Mouse (Mus musculus) heart, embryonic 15.5 days (tissue): ENCODE measurements around the gene Dock10. TPM values are rescaled to one million over a fixed set of nuclear protein-coding genes. Genes with fewer than 3 reads are reported as not detected.

Experiments
- ATAC-seq: fragments of 200-750 bp; cut with Nextera tagmentation; replicated peaks from 2 replicates; pipeline ENCODE4 v1.8.0; 2017; ENCODE audit warnings: low read depth, moderate TSS enrichment; ENCODE audit not compliant: insufficient number of reproducible peaks, insufficient read depth, low FRiP score
- H3K27ac ChIP-seq: fragments of 300-500 bp; sonication (generic); 2 replicates; pipeline ENCODE4 v1.5.1; 2015; ENCODE audit warnings: mild to moderate bottlenecking, inconsistent platforms
- H3K27me3 ChIP-seq: fragments of 300-500 bp; sonication (generic); 2 replicates; pipeline ENCODE4 v1.6.1; 2015; ENCODE audit warnings: inconsistent platforms
- H3K36me3 ChIP-seq: fragments of 300-500 bp; sonication (generic); 2 replicates; pipeline ENCODE4 v1.6.1; 2015; ENCODE audit warnings: mild to moderate bottlenecking, inconsistent platforms
- H3K4me1 ChIP-seq: fragments of 300-500 bp; sonication (generic); replicated peaks from 2 replicates; pipeline ENCODE4 v1.6.1; 2015; ENCODE audit warnings: inconsistent platforms
- H3K4me2 ChIP-seq: fragments of 300-500 bp; sonication (generic); 2 replicates; pipeline ENCODE4 v1.6.1; 2015; ENCODE audit warnings: inconsistent platforms, mild to moderate bottlenecking, moderate library complexity
- H3K4me3 ChIP-seq: fragments of 300-500 bp; sonication (generic); 2 replicates; pipeline ENCODE4 v1.5.1; 2015; ENCODE audit warnings: mild to moderate bottlenecking, inconsistent platforms
- H3K9ac ChIP-seq: fragments of 300-500 bp; sonication (generic); 2 replicates; pipeline ENCODE4 v1.6.1; 2015; ENCODE audit warnings: mild to moderate bottlenecking, inconsistent platforms
- H3K9me3 ChIP-seq: fragments of 300-500 bp; sonication (generic); replicated peaks from 2 replicates; pipeline ENCODE4 v1.6.1; 2016; ENCODE audit warnings: inconsistent platforms
- WGBS: fragments of 180-500 bp; shearing (Covaris S2); methylation state at CpG from one replicate; pipeline ENCODE4 v1.1.7; 2015; ENCODE audit warnings: mixed read lengths; 5-methylcytosine and 5-hydroxymethylcytosine counted together
- polyA plus RNA-seq: library from polyadenylated mRNA; unstranded; fragments of >200 nt; fragmentation: Nextera tagmentation; extraction: Ambion mirVana; gene quantifications from 2 replicates; pipeline ENCODE4 v1.2.1, GENCODE M21; 2015

Dock10 gene
- polyA plus RNA-seq, 1 experiment from 2014 or later: 2.5 TPM

DNA sequence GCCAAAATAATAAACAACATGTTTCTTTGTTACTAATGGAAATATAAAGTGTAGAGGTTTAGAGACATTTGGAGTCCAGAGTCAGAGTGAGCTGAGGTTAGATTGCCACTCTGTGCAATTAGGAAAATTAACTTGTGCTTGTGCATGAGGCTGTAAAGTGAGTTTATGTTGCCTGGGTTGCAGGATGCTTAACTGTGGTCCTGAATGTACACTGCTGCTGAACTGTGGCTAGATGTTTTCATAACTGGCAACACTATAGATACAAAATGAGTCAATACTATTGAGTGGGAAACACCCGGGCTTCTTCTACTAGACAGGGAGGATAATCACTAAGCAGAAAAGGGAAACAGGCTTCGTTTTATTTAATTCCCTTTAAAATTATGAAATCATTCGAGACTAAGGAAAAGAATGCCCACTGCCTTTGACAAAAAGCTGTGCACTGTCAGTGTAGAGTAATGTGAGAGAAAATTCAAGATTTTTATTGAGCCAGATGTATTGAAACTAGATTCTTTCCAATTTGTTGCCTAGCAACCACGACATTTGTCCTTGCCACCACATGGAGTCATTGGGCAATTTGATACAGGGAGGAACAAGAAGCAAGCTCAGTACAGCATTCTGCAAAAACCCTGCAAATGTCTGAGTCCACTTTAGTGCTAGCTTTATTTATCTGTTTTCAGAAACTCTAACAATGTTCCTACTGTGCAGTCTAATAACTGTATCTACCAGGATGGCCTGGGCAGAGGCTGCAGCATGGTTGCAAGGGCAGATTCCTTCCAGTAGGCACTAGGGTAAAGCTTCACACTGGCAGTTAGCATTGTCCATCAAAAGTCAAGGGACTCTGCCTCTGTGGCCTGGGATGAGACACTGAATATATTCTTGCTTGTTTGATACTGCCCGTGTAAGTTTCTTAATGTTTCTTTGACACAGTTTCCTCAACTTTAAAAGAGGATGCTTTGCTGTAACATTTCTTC, 127.9 kb downstream of the Dock10 start:
- Histone ChIP-seq H3K27me3 (no peaks in the 10 kb centered on the region), H3K4me1 (no peaks in the 10 kb centered on the region), H3K27ac (no peak overlapping the region), H3K36me3 (no peaks in the 10 kb centered on the region), H3K9me3 (no peaks in the 10 kb centered on the region), H3K4me2 (no peak overlapping the region), H3K9ac (no peak overlapping the region), H3K4me3 (no peak overlapping the region)
- 66% methylated on average over 5 of the region's 5 CpGs for WGBS
- no peak for ATAC-seq

DNA sequence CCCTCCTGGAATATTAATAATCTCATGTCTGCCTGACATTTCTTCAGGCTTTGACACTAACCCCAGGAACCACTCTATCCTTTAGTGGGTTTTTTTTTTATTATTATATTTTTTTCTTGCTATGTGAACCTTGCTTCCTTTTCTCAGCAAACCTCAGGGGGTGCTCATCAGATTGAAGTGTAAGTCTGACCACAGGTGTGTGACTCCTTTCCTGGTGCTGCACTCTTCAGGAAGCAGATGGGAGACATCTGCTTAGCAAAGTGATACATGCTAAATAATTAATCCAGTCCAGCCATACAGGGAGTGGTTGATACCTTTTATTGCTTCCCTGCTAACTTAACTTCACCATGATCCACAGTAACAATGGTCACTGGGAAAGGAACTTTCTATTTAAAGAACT, 130.3 kb downstream of the Dock10 start:
- Histone ChIP-seq H3K4me2 (no peak overlapping the region), H3K4me3 (no peak overlapping the region), H3K27ac (no peak overlapping the region), H3K9me3 (no peaks in the 10 kb centered on the region), H3K27me3 (no peaks in the 10 kb centered on the region), H3K4me1 (no peaks in the 10 kb centered on the region), H3K9ac (no peak overlapping the region), H3K36me3 (no peaks in the 10 kb centered on the region)
- no peak for ATAC-seq

DNA sequence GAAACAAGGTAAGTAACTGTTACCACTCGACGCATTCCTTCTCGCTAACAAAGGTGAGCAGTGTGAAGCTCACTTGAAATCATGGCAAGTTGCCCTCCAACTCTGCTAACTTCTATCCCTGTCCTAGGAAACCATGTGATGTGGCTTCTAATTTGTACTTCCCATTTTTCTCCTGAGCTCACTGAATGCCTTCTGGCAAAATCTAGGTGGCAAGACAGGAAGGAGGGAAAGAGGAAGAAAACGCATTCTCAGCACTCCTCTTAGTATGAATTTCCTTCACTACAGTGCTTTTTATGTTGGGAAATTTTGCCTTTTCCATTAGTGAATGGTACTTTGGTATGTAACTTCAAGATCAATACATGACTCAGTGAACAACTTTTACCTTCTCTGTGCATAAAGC, 131.5 kb downstream of the Dock10 start:
- no peaks in the 10 kb centered on the region for H3K4me1 ChIP-seq
- H3K9ac ChIP-seq: no peak overlapping the region
- no peak overlapping the region for H3K4me2 ChIP-seq
- no peak overlapping the region for H3K4me3 ChIP-seq
- no peaks in the 10 kb centered on the region for H3K27me3 ChIP-seq
- no peaks in the 10 kb centered on the region for H3K9me3 ChIP-seq
- H3K36me3 ChIP-seq: no peaks in the 10 kb centered on the region
- no peak overlapping the region for H3K27ac ChIP-seq
- no peak for ATAC-seq
- 81% methylated on average over 4 of the region's 4 CpGs for WGBS

DNA sequence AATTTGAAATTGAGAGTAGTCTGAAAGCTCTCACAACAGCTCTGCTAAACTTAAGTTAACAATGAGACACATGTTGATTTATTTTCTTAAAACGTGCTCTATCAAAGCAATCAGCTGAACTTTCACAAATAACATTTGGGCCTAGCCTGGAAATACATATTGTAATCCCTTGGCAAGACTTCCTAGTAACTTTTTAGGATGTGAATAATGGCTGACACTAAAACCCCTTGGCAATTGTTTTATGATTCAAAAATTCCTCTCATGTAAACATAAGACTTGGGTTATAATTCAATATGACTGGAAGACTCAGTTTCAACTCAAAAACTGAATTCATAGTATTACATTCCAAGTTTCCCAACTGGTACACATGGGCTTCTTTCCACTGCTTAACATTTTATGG, 133.0 kb downstream of the Dock10 start:
- no peak overlapping the region for H3K27ac ChIP-seq
- ATAC-seq: no peak
- H3K27me3 ChIP-seq: no peaks in the 10 kb centered on the region
- H3K4me3 ChIP-seq: no peak overlapping the region
- no peaks in the 10 kb centered on the region for H3K9me3 ChIP-seq
- H3K4me2 ChIP-seq: no peak overlapping the region
- WGBS: 56% methylated on average over 1 of the region's 1 CpGs
- H3K36me3 ChIP-seq: no peaks in the 10 kb centered on the region
- H3K9ac ChIP-seq: no peak overlapping the region
- H3K4me1 ChIP-seq: no peaks in the 10 kb centered on the region

DNA sequence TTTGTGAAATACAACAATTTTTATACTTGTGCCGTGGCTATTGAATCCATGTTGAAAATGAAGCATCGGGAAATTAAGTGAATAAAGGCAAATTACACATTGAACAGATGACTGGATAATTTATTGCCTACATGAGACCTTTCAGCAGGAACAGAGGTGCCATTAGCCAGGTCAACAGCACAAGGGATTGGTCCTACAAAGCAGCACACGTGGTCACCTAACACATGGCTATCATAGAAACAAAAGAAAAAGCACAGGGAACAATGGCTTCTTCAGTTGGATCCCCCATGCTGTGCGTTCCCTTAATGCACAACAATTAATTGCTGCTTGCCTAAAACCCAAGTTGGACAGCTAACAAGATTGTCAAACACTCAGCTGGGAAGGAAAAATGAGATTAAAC, 133.8 kb downstream of the Dock10 start:
- WGBS: 75% methylated on average over 4 of the region's 4 CpGs
- no peak for ATAC-seq
- Histone ChIP-seq H3K4me1 (no peaks in the 10 kb centered on the region), H3K27ac (no peak overlapping the region), H3K4me2 (no peak overlapping the region), H3K9me3 (no peaks in the 10 kb centered on the region), H3K9ac (no peak overlapping the region), H3K27me3 (no peaks in the 10 kb centered on the region), H3K4me3 (no peak overlapping the region), H3K36me3 (no peaks in the 10 kb centered on the region)

DNA sequence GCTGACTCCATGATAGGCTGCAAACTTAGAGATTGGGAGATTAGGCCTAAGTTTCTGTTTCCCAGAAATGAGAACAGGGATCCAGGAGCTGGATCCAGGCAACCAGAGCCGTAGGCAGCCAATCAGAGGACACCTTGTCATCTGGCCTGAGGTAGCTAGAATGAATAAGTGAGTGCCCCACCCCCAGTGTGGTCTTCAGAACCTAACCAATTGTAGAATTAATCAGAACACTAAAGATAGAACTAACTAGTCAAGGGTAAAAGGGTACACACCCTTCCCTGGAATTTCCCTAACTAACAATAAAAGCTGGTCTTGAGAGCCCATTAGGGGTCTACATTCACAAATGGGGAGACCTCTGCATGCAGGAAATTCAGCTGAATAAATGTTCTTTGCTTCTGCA, 135.7 kb downstream of the Dock10 start:
- H3K4me1 ChIP-seq: no peaks in the 10 kb centered on the region
- H3K27ac ChIP-seq: no peak overlapping the region
- no peak for ATAC-seq
- H3K27me3 ChIP-seq: no peaks in the 10 kb centered on the region
- no peaks in the 10 kb centered on the region for H3K36me3 ChIP-seq
- no peaks in the 10 kb centered on the region for H3K9me3 ChIP-seq
- no peak overlapping the region for H3K4me3 ChIP-seq
- no peak overlapping the region for H3K9ac ChIP-seq
- WGBS: 82% methylated on average over 1 of the region's 1 CpGs
- no peak overlapping the region for H3K4me2 ChIP-seq

DNA sequence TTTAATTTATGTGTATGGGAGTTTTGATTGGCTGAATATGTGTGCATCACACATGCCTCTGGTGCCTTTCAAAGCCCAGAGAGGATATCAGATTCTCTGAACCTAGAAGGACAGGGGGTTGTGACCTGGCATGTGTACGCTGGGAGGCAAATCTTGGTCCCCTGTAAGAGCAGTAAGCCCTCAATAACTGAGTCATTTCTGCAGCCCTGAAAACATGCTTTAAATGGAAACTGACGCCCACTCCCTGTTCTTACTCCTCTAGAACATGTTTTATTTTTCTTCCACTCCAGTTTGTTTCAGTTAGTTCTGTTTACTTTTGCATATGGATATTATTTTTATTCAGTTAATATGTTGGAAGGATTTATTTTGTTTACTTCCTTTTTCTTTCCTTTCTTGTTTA, 139.2 kb downstream of the Dock10 start:
- Histone ChIP-seq H3K27ac (no peak overlapping the region), H3K27me3 (no peaks in the 10 kb centered on the region), H3K4me1 (no peaks in the 10 kb centered on the region), H3K36me3 (no peaks in the 10 kb centered on the region), H3K4me3 (no peak overlapping the region), H3K9me3 (no peaks in the 10 kb centered on the region), H3K9ac (no peak overlapping the region), H3K4me2 (no peak overlapping the region)
- no peak for ATAC-seq
- WGBS: 79% methylated on average over 2 of the region's 2 CpGs

DNA sequence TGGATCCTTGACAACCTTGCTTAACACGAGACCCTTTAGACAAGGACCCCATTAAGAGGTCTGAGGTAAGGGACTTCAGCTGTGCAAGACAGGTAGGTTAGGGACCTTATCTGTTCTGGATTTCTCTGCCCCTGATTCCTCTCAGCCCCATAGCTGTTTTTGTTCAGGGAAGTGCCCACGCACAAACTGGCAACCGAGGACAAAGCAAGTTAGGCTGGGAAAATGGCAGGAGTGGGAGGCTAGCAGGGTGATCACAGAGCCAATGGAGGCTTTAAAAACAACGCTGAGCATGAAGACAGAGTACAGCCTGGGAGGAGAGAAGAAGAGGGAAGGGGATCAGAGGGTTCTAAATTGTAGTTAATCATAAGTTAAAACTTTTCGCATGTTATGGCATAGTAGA, 141.7 kb downstream of the Dock10 start:
- no peak for ATAC-seq
- Histone ChIP-seq H3K36me3 (no peaks in the 10 kb centered on the region), H3K9ac (no peak overlapping the region), H3K27ac (no peak overlapping the region), H3K9me3 (no peaks in the 10 kb centered on the region), H3K4me1 (no peaks in the 10 kb centered on the region), H3K27me3 (no peaks in the 10 kb centered on the region), H3K4me3 (no peak overlapping the region), H3K4me2 (no peak overlapping the region)
- WGBS: 85% methylated on average over 5 of the region's 5 CpGs

DNA sequence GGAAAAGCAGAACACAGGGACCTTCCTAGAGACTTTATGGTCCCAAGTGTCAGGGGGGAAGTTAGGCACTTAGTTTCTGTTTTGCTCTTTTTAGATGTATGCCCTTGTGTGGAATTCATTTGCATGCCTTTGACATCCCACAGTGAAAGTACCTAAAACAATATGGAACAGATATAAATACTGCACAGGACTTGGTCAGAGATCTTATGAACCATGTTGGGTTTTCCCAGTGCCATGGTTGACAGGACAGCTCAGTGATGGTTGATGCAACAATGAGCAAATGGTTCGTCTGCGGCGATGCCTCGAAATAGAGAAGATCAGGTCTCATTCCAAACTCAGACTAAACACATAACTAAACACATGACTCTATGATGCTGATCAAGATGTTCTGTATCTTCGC, 143.6 kb downstream of the Dock10 start:
- Histone ChIP-seq H3K36me3 (no peaks in the 10 kb centered on the region), H3K9ac (no peak overlapping the region), H3K4me3 (no peak overlapping the region), H3K9me3 (no peaks in the 10 kb centered on the region), H3K27me3 (no peaks in the 10 kb centered on the region), H3K4me2 (no peak overlapping the region), H3K27ac (no peak overlapping the region), H3K4me1 (no peaks in the 10 kb centered on the region)
- no peak for ATAC-seq
- 93% methylated on average over 5 of the region's 5 CpGs for WGBS

DNA sequence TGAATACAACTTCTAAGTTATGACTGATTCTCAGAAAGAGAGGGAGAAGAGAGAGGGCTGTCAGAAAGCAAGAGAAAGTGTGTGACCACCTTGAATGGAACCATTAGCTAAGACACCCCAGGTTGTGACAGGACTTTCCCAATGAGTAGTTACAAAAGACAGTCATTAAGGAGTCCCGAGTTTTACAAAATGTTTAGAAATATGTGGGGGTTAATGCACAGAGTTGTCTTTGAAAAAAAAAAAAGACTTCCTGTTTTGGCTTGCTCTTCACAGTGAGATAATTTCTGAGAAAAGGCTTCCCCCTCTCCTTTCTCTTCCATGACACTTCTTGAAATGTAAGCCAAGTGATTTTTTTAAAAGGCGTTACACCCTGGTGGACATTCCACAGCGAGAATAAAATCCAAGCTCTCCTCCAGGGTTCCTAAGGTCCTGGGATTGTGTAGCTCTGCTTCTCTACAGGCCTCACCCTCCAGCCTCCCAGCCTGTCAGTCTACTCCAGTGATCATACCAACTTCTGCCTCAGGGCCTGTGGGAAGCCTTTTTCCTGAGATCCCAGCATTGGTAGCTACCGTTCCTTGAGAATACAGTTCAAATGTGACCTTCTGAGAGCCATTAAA, 144.8 kb downstream of the Dock10 start:
- Histone ChIP-seq H3K27me3 (no peaks in the 10 kb centered on the region), H3K4me1 (no peaks in the 10 kb centered on the region), H3K4me3 (no peak overlapping the region), H3K9ac (no peak overlapping the region), H3K36me3 (no peaks in the 10 kb centered on the region), H3K27ac (no peak overlapping the region), H3K9me3 (no peaks in the 10 kb centered on the region), H3K4me2 (no peak overlapping the region)
- WGBS: 68% methylated on average over 4 of the region's 4 CpGs
- ATAC-seq: no peak

DNA sequence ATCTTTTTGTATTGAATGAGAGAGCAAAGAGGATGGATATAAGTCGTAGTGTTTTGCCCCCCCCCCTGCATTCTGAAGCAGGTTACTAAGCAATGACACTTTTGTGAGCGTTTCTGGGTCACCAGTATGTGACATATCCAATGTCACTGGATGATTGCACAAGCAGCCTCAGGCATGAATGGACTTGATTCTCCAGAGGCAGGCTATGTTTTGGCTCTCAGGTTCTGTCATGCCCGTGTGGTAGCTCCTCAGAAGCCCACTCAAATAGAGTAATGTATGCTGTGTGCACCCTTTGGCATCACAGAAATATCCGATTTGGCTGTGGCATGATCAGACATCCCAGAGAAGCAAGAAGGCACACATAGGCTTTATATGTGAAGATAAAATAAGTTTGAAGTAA, 150.8 kb downstream of the Dock10 start:
- Histone ChIP-seq H3K36me3 (no peaks in the 10 kb centered on the region), H3K27ac (no peak overlapping the region), H3K9ac (no peak overlapping the region), H3K4me3 (no peak overlapping the region), H3K4me2 (no peak overlapping the region), H3K9me3 (no peaks in the 10 kb centered on the region), H3K4me1 (no peaks in the 10 kb centered on the region), H3K27me3 (no peaks in the 10 kb centered on the region)
- 78% methylated on average over 4 of the region's 4 CpGs for WGBS
- no peak for ATAC-seq
